Mouse (Mus musculus): ENCODE measurements around the gene Foxp4.
A peak's percentile ranks its signal among the peaks of the same experiment; 100 is the strongest.

Foxp4 gene

DNA sequence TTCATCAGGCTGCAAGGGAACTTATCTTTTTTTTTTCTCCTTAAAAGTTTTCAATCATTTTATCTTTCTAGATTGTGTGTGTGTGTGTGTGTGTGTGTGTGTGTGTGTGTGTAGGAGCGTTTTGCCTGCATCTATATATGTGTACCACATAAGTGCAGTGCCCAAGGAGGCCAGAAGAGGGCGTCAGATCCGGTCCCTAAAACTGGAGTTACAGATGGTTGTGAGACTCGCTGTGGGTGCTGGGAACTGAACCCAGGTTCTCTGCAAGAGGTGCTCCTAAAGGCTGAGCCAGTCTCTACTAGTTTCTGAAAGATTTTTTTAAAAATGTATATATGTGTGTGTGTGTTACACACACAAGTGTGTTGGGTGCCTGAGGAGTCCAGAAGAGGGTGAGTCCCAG lies 5.0 kb upstream of the Foxp4 start:
- DNase-seq (ENCODE audit: low spot score): no peak

DNA sequence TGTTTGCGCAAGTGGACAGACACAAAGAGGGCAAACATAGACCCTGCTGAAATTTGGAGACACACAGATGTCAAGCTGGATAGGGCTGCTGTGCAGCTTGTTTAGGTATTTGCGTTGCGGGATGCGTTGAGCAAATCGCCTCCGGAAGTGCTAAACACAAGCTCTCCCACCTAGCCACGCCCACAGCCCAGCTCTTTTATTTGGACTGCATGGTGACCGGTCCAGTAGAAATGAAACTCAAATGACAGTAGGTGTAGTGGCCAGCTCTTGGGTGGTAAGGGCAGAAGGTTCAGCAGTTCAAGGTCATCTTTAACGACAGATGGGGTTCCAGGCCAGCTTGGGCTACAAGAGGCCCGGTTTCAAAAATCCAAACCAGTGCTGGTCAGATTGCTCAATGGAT lies 1.5 kb upstream of the Foxp4 start:
- peak; percentile 68 for DNase-seq (ENCODE audit: low spot score)

GRCm38 (mm10) chr17:47925340-47925926 lies 988 bp upstream of the Foxp4 start:
- peak; percentile 43 for DNase-seq (ENCODE audit: low spot score)

DNA sequence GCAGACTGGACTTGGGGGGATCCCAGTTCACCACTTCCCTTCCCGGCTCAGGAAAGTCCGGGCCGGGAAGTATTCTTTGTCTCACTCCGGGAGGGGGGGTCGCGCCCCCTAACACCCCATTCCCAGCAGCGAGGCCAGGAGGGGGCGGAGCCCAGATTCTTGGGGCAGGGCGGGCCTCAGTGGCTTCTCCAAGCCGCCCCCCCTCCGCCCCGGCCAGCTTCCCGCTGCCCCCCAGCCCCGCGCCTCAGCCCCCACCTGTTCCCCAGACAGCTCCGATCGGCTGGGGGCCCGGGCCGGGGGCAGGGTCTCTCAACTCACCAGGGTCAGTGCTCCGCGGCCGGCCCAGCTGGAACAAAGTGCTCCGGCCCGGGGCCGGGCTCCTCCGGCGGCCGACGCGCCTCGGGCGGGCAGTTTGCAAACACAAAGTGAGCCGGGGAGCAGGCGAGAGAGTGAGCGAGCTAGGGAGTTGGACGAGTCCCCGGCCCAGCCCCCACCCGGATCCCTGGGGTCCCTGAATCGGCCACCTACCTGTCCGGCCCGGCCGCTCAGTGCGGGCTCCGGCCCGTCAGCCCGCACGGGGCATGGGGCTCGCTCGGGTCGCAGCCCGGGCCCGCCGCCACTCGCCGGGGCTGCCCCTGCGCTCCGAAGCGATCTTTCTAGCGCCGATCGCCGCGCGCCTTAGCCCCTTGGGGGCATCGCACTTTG lies 615 bp downstream of the Foxp4 start:
- DNase-seq (ENCODE audit: low spot score): peak; percentile 66

- peak; percentile 67 for DNase-seq (ENCODE audit: low spot score)
These were observed 1.3 kb downstream of the Foxp4 start for GRCm38 (mm10) chr17:47923011-47923677.

GRCm38 (mm10) chr17:47922579-47922978 lies 1.9 kb downstream of the Foxp4 start:
- no peak for DNase-seq (ENCODE audit: low spot score)

GRCm38 (mm10) chr17:47922116-47922515 lies 2.3 kb downstream of the Foxp4 start:
- no peak for DNase-seq (ENCODE audit: low spot score)

GRCm38 (mm10) chr17:47921136-47921665 lies 3.2 kb downstream of the Foxp4 start:
- no peak for DNase-seq (ENCODE audit: low spot score)

DNA sequence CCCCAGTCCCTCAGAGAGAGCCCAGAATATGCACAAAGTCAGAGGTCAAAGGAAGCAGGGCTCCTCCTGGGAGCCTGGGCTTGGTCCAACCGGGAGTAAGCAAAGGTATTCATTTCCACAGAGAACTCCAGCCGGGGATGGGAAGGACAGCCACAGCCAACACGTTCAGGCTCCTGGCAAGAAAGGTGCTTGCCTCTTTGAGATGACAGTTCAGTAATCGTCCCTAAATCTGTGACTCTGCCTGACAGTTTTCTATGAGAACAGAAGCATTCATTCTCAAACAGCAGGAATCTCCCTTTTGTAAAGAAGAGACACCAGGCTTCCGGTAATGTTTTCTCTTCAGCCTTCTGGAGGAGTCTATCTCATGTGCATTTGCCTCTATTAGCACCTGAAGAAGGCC lies 4.6 kb downstream of the Foxp4 start:
- no peak for DNase-seq (ENCODE audit: low spot score)

- DNase-seq (ENCODE audit: low spot score): no peak
These were observed 6.5 kb downstream of the Foxp4 start for GRCm38 (mm10) chr17:47917907-47918306.

- DNase-seq (ENCODE audit: low spot score): no peak
These were observed 7.2 kb downstream of the Foxp4 start for GRCm38 (mm10) chr17:47917212-47917611.

DNA sequence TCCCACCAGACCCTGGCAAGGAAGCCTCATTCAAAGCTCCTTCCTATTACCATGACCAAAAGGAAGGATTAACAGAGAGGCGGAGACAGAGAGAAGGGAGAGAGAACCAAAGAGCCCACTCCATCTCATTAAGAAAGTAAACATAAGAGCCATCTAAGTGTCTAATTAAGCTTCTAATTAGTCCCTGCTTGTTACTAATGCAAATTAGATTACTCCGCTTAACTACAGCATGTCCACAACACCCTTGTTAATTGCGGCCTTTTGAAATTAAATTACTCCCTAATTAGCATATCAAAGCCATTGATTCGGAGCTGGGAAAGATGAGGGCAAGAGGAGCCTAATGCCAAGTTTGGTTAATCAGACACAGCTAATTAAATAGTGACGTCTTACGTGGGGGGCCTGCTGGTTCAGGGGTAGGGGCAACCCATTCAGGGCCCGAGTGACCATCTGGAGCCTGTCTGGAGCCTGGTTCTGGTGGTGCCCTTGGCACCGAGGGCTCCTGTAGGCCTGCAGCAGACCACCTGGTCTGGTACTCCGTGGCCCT lies 9.7 kb downstream of the Foxp4 start:
- DNase-seq (ENCODE audit: low spot score): no peak

DNA sequence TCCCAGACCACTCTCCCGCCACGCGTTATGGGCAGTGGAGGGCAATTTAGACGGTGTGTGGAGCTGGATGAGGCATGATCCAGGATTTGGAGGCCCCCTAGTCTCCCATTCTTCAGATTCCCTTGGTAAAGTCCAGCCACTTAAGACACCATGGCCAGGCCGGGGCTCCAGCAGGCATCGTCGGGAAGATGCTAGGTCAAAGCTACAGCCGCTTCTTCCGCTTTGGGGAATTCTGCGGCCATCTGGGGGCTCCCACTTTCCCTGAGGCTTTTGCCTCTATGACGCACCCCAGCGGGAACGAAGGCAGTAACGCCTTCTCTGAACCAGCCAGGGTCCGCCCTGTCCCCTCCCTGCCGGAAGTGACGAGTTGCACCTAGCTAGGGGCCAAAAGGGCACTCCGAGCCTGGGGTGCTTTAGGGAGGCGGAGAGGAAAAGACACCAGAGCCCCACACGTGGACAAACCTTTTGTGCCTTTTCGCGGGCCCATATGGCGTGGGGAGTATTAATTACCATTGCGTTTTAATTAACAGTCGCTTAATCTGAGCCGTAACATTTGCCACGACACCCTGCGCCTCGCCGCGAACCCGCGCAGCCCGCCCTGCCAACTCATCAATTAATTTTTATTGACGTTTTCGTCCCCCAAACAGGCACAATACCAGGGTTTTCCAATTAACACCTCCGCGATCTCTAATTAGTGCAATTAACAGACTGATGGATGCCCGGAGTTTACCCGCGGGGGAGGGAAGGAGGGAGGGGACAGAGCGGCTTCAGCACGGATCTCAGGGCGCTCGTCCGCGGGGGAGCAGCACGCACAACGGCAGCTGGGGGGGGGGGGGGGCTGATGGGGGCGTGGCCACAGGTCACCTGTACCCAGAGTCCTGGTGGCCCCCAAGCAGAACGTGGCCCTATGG lies 15.1 kb downstream of the Foxp4 start:
- peak; percentile 76 for DNase-seq (ENCODE audit: low spot score)

DNA sequence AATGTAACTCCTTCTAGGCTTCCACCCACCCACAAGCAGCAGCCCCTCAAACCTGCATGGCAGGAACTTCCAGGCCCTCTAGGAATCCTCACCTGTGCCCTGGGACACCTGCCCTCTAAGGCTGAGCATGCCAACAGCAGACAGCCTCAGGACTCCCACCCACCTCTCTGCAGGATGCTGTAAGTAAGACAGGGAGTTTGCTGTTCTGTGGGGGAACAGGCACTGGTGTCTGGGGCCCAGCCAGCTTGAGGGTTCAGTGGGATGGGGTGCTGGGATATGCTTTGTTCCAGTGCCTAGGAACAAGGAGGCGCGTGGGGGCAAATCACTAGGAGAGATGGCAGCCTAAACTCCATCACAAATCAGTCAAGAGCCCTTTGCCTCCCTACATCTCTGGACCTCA lies 16.4 kb downstream of the Foxp4 start:
- DNase-seq (ENCODE audit: low spot score): no peak

GRCm38 (mm10) chr17:47907366-47907920 lies 17.0 kb downstream of the Foxp4 start:
- DNase-seq (ENCODE audit: low spot score): peak; percentile 61

DNA sequence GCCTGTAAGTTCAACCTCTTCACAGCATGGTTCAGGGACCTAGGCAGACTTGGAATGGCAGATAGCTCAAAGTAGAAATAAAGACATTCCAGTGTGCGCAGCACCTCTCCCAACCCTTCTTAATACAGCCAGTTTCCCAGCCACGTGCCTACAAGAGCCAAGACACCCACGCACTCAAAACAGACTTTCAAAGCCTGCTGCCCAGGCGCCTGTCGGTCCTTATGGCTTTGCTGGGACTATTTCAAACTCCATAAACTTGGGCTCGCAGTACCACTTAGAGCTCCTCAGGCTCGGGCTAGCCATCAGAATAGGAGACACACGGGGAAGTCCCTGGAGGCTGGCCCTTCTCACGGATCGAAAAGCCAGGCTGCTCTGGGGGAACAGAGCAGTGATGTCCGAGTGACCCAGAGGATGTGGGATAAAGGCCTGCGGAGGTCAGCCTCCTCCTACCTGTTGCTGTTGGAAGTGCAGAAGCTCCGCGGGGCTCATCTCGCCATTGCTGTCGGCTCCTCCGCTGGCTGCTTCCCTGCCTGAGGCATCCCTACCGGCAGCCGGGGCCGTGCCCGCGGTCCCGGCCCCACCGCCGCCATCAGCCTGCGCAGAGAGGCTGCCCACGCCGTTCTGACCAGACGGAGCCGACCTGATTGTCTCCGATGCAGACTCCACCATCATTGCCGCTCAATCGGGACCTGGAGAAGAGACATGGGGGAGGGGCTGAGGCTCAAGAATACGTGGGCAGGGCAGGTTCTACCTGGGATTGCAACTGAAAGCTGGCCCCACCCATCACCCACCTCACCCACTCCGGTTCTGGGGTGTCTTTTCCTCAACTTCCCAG lies 20.4 kb downstream of the Foxp4 start:
- DNase-seq (ENCODE audit: low spot score): peak; percentile 51

GRCm38 (mm10) chr17:47901782-47902181 lies 22.7 kb downstream of the Foxp4 start:
- DNase-seq (ENCODE audit: low spot score): peak; percentile 71

DNA sequence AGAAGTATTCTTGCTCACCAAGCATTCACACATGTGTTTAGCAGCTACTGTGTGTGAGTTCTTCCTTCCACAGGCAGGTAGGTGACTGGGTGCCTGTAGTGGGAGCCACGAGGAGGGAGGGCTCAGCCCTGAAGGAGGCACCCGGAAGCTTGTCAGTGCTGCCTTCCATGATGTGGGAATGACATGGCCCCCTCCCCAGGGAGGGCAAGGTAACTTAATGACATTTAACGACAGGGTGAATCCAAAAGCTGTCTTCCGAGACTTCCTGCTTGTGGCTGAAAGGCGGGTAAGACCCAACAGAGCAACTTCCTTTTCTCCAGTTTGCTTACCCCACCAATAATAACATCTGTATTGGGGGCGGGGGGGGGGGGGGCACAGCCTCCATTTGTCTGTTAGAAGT lies 23.7 kb downstream of the Foxp4 start:
- no peak for DNase-seq (ENCODE audit: low spot score)

DNA sequence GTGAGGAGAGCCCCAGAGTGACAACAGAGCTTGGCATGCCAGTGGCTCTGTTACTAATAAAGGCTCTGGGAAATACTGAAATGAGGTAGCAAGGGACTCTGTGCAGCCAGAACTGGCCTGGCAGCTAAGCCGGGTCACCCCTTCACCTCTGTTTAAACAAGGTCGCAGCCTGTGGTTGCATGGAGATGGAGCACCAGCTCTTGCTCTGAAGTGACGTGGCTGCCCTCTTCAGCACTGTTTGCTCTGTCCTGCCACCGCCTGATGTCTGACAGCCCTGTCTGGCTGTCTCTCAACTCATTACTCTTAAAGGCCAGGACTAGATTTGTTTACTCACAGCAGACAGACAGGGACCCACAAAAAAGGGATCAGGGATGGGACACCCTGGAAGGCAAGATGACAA lies 25.3 kb downstream of the Foxp4 start:
- peak; percentile 66 for DNase-seq (ENCODE audit: low spot score)

DNA sequence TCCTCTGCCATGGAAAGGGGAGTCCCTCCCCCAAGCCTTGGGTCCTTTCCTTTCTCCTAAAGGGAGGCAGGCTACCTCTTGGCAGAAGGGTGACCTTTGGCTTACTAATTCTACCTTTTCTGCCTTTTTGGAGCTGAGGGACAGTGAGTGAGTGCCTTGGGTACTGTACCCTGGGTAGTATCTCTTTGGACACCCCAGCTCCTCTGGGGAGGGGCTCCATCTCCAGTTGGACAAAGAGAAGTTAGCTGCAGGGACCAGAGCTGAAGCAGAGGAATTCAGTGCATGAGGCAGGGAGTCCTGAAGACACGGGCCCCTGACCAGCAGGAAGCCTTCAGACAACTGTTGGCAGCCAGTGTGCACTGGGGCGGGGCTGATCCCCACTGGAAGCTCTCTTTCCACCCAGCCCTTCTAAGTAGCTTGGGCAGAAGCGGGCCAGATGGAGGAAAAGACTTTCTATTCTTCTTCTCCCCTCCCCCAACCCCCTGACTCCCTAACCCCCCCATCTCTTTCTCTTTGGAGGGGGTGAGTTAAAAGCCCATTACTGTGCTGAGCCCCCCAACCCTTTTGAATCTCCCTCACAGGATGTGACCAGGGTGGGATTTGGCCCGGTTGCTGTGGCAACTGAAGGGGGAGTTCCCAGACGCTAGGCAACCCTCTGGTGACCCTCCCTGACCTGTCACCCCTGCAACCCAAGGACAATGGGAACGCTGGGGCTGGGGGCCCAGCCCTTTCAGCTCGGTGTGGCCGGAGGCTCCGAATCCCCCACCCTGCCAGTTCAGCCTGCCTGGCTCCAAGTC lies 26.3 kb downstream of the Foxp4 start:
- DNase-seq (ENCODE audit: low spot score): peak; percentile 96
